Mouse (Mus musculus): ENCODE results near the gene Arap1. TPM values are rescaled to one million over a fixed set of nuclear protein-coding genes. Genes with fewer than 3 reads are reported as not detected.

Gene Arap1
- polyA plus RNA-seq, 1 experiment from 2014 or later: 9.7 TPM

GRCm38 (mm10) chr7:101385331-101385733, 37.5 kb downstream of the Arap1 start:
- 47% methylated on average over 6 of the region's 6 CpGs for WGBS
- Histone ChIP-seq H3K27ac (replicated peaks) (no peak overlapping the region), H3K9me3 (replicated peaks) (no peaks in the 10 kb centered on the region), H3K27me3 (replicated peaks) (no peaks in the 10 kb centered on the region), H3K4me1 (peaks cover 4% of the 10 kb centered on the region; the same call in 1 of the 2 replicates), H3K4me3 (replicated peaks) (no peak overlapping the region), H3K36me3 (no peaks in the 10 kb centered on the region), H3K9ac (replicated peaks) (no peak overlapping the region), H3K4me2 (no peak overlapping the region)
- no peak for ATAC-seq (ENCODE audit: low FRiP score)

- no peaks in the 10 kb centered on the region for H3K9me3 ChIP-seq (replicated peaks)
- H3K4me3 ChIP-seq (replicated peaks): no peak overlapping the region
- H3K36me3 ChIP-seq: no peaks in the 10 kb centered on the region
- H3K4me2 ChIP-seq: no peak overlapping the region
- peaks cover 4% of the 10 kb centered on the region; the same call in 1 of the 2 replicates for H3K4me1 ChIP-seq
- no peak for ATAC-seq (ENCODE audit: low FRiP score)
- no peak overlapping the region for H3K9ac ChIP-seq (replicated peaks)
- no peak overlapping the region for H3K27ac ChIP-seq (replicated peaks)
- H3K27me3 ChIP-seq (replicated peaks): no peaks in the 10 kb centered on the region
- WGBS: 57% methylated on average over 7 of the region's 10 CpGs
Measured at GRCm38 (mm10) chr7:101385866-101386452, 38.1 kb downstream of the Arap1 start.

- WGBS: 89% methylated on average over 6 of the region's 6 CpGs
Measured at GRCm38 (mm10) chr7:101389256-101389655, 41.4 kb downstream of the Arap1 start.

GRCm38 (mm10) chr7:101391909-101392479, 44.1 kb downstream of the Arap1 start:
- Histone ChIP-seq H3K4me2 (no peak overlapping the region), H3K27ac (replicated peaks) (no peak overlapping the region; the same call in 1 of the 2 replicates), H3K4me3 (replicated peaks) (no peak overlapping the region), H3K9ac (replicated peaks) (no peak overlapping the region), H3K9me3 (replicated peaks) (no peaks in the 10 kb centered on the region), H3K27me3 (replicated peaks) (no peaks in the 10 kb centered on the region), H3K36me3 (no peaks in the 10 kb centered on the region), H3K4me1 (peaks cover 8% of the 10 kb centered on the region)
- ATAC-seq (ENCODE audit: low FRiP score): no peak
- WGBS: 81% methylated on average over 4 of the region's 4 CpGs

More at GRCm38 (mm10) chr7:101389256-101389655, 41.4 kb downstream of the Arap1 start:
- Histone ChIP-seq H3K27me3 (replicated peaks) (no peaks in the 10 kb centered on the region), H3K4me2 (no peak overlapping the region), H3K4me1 (peaks cover 8% of the 10 kb centered on the region), H3K4me3 (replicated peaks) (no peak overlapping the region), H3K9me3 (replicated peaks) (no peaks in the 10 kb centered on the region), H3K9ac (replicated peaks) (no peak overlapping the region), H3K27ac (replicated peaks) (no peak overlapping the region), H3K36me3 (no peaks in the 10 kb centered on the region)
- ATAC-seq (ENCODE audit: low FRiP score): no peak

GRCm38 (mm10) chr7:101393015-101393414, 45.1 kb downstream of the Arap1 start:
- whole genome bisulfite sequencing: 63% methylated on average over 4 of the region's 4 CpGs
- H3K9me3 ChIP-seq (replicated peaks): no peaks in the 10 kb centered on the region
- no peak overlapping the region for H3K9ac ChIP-seq (replicated peaks)
- peak overlapping the region; percentile 68; the same call in 1 of the 2 replicates for H3K27ac ChIP-seq (replicated peaks)
- no peak overlapping the region for H3K4me2 ChIP-seq
- no peaks in the 10 kb centered on the region for H3K27me3 ChIP-seq (replicated peaks)
- H3K4me1 ChIP-seq: peaks cover 8% of the 10 kb centered on the region
- ATAC-seq (ENCODE audit: low FRiP score): no peak
- no peak overlapping the region for H3K4me3 ChIP-seq (replicated peaks)
- H3K36me3 ChIP-seq: no peaks in the 10 kb centered on the region

GRCm38 (mm10) chr7:101393694-101394504, 46.0 kb downstream of the Arap1 start:
- Histone ChIP-seq H3K4me1 (peaks cover 8% of the 10 kb centered on the region), H3K9ac (replicated peaks) (no peak overlapping the region), H3K9me3 (replicated peaks) (no peaks in the 10 kb centered on the region), H3K4me2 (peak overlapping the region; percentile 20; the same call in 1 of the 2 replicates), H3K27me3 (replicated peaks) (no peaks in the 10 kb centered on the region), H3K36me3 (no peaks in the 10 kb centered on the region), H3K4me3 (replicated peaks) (0 out of 2 replicates have a peak overlapping the region, but pooled peaks have one; percentile 13), H3K27ac (replicated peaks) (peak overlapping the region; percentile 68; the same call in 1 of the 2 replicates)
- ATAC-seq (ENCODE audit: low FRiP score): peak; percentile 18; the same call in 1 of the 2 replicates
- WGBS: 46% methylated on average over 8 of the region's 8 CpGs

GRCm38 (mm10) chr7:101394569-101394968, 46.7 kb downstream of the Arap1 start:
- H3K9me3 ChIP-seq (replicated peaks): no peaks in the 10 kb centered on the region
- H3K27me3 ChIP-seq (replicated peaks): no peaks in the 10 kb centered on the region
- H3K36me3 ChIP-seq: no peaks in the 10 kb centered on the region
- peaks cover 8% of the 10 kb centered on the region for H3K4me1 ChIP-seq
- no peak overlapping the region; the same call in 1 of the 2 replicates for H3K27ac ChIP-seq (replicated peaks)
- H3K4me2 ChIP-seq: peak overlapping the region; percentile 20
- WGBS: 75% methylated on average over 3 of the region's 3 CpGs
- 0 out of 2 replicates have a peak overlapping the region, but pooled peaks have one; percentile 13 for H3K4me3 ChIP-seq (replicated peaks)
- ATAC-seq (ENCODE audit: low FRiP score): no peak
- H3K9ac ChIP-seq (replicated peaks): no peak overlapping the region

GRCm38 (mm10) chr7:101395471-101395870, 47.6 kb downstream of the Arap1 start:
- 76% methylated on average over 2 of the region's 2 CpGs for WGBS

GRCm38 (mm10) chr7:101397175-101397574, 49.3 kb downstream of the Arap1 start:
- 91% methylated on average over 4 of the region's 4 CpGs for WGBS
- Histone ChIP-seq H3K4me3 (replicated peaks) (no peak overlapping the region), H3K27me3 (replicated peaks) (no peaks in the 10 kb centered on the region), H3K36me3 (no peaks in the 10 kb centered on the region), H3K4me2 (no peak overlapping the region), H3K4me1 (peaks cover 8% of the 10 kb centered on the region), H3K9ac (replicated peaks) (no peak overlapping the region), H3K27ac (replicated peaks) (no peak overlapping the region), H3K9me3 (replicated peaks) (no peaks in the 10 kb centered on the region)
- ATAC-seq (ENCODE audit: low FRiP score): no peak

More at GRCm38 (mm10) chr7:101395471-101395870, 47.6 kb downstream of the Arap1 start:
- Histone ChIP-seq H3K4me2 (peak overlapping the region; percentile 20), H3K4me3 (replicated peaks) (no peak overlapping the region), H3K9me3 (replicated peaks) (no peaks in the 10 kb centered on the region), H3K27me3 (replicated peaks) (no peaks in the 10 kb centered on the region), H3K9ac (replicated peaks) (no peak overlapping the region), H3K36me3 (no peaks in the 10 kb centered on the region), H3K27ac (replicated peaks) (no peak overlapping the region), H3K4me1 (peaks cover 8% of the 10 kb centered on the region)
- no peak for ATAC-seq (ENCODE audit: low FRiP score)

GRCm38 (mm10) chr7:101401510-101401909, 53.6 kb downstream of the Arap1 start:
- Histone ChIP-seq H3K4me3 (replicated peaks) (no peak overlapping the region), H3K9ac (replicated peaks) (no peak overlapping the region), H3K36me3 (no peaks in the 10 kb centered on the region), H3K4me1 (no peaks in the 10 kb centered on the region), H3K27ac (replicated peaks) (no peak overlapping the region), H3K4me2 (no peak overlapping the region), H3K9me3 (replicated peaks) (no peaks in the 10 kb centered on the region), H3K27me3 (replicated peaks) (no peaks in the 10 kb centered on the region)
- no peak for ATAC-seq (ENCODE audit: low FRiP score)
- 81% methylated on average over 7 of the region's 7 CpGs for WGBS

GRCm38 (mm10) chr7:101403831-101404230, 56.0 kb downstream of the Arap1 start:
- Histone ChIP-seq H3K4me1 (no peaks in the 10 kb centered on the region), H3K9ac (replicated peaks) (no peak overlapping the region), H3K9me3 (replicated peaks) (no peaks in the 10 kb centered on the region), H3K36me3 (no peaks in the 10 kb centered on the region), H3K27me3 (replicated peaks) (no peaks in the 10 kb centered on the region; the same call in 1 of the 2 replicates), H3K4me3 (replicated peaks) (no peak overlapping the region), H3K27ac (replicated peaks) (no peak overlapping the region), H3K4me2 (no peak overlapping the region)
- WGBS: 97% methylated on average over 5 of the region's 5 CpGs
- no peak for ATAC-seq (ENCODE audit: low FRiP score)
